Mouse (Mus musculus) cerebellum, adult 18-20 months (tissue): Measurements from ENCODE around the gene Cfap99.

ENCODE experiments used
- DNase-seq, 2 experiments: peaks; one replicate each; pipeline ENCODE4 v3.0.0; 2021

Cfap99 gene

GRCm38 (mm10) chr5:34278058-34278457 lies 10.3 kb upstream of the Cfap99 start:
- DNase-seq: no peak

- DNase-seq: peak in 1 of 2 experiments; percentile 33
These were observed 9.2 kb upstream of the Cfap99 start for GRCm38 (mm10) chr5:34279214-34279613.

GRCm38 (mm10) chr5:34280976-34281375 lies 7.4 kb upstream of the Cfap99 start:
- DNase-seq: no peak

GRCm38 (mm10) chr5:34283355-34283754 lies 5.0 kb upstream of the Cfap99 start:
- DNase-seq: peak in 1 of 2 experiments; percentile 36

- peak; percentile 48 to 66 for DNase-seq
These were observed 4.1 kb upstream of the Cfap99 start for GRCm38 (mm10) chr5:34284156-34284750.

GRCm38 (mm10) chr5:34285285-34285684 lies 3.1 kb upstream of the Cfap99 start:
- no peak for DNase-seq

GRCm38 (mm10) chr5:34286516-34286915 lies 1.9 kb upstream of the Cfap99 start:
- DNase-seq: peak; percentile 55 to 57

GRCm38 (mm10) chr5:34287001-34287837 lies 1.2 kb upstream of the Cfap99 start:
- DNase-seq: peak; percentile 64 to 79

- peak in 1 of 2 experiments; percentile 48 for DNase-seq
These were observed 608 bp upstream of the Cfap99 start for GRCm38 (mm10) chr5:34287838-34288145.

GRCm38 (mm10) chr5:34289286-34289685 lies 886 bp downstream of the Cfap99 start:
- DNase-seq: peak in 1 of 2 experiments; percentile 30

- DNase-seq: no peak
These were observed 5.0 kb downstream of the Cfap99 start for GRCm38 (mm10) chr5:34293363-34293762.

- DNase-seq: no peak
These were observed 6.3 kb downstream of the Cfap99 start for GRCm38 (mm10) chr5:34294696-34295095.

- DNase-seq: no peak
These were observed 6.7 kb downstream of the Cfap99 start for GRCm38 (mm10) chr5:34295141-34295540.

- DNase-seq: no peak
These were observed 9.7 kb downstream of the Cfap99 start for GRCm38 (mm10) chr5:34298061-34298460.

GRCm38 (mm10) chr5:34298937-34299535 lies 10.6 kb downstream of the Cfap99 start:
- peak; percentile 30 to 52 for DNase-seq

GRCm38 (mm10) chr5:34302377-34302776 lies 14.0 kb downstream of the Cfap99 start:
- no peak for DNase-seq

- DNase-seq: no peak
These were observed 20.6 kb downstream of the Cfap99 start for GRCm38 (mm10) chr5:34309016-34309415.

- DNase-seq: no peak
These were observed 31.2 kb downstream of the Cfap99 start for GRCm38 (mm10) chr5:34319491-34320034.

- no peak for DNase-seq
These were observed 32.8 kb downstream of the Cfap99 start for GRCm38 (mm10) chr5:34321236-34321635.

GRCm38 (mm10) chr5:34325286-34325685 lies 36.9 kb downstream of the Cfap99 start:
- no peak for DNase-seq

- peak in 1 of 2 experiments; percentile 12 for DNase-seq
These were observed 37.9 kb downstream of the Cfap99 start for GRCm38 (mm10) chr5:34326249-34326691.

- DNase-seq: peak; percentile 51 to 57
These were observed 38.6 kb downstream of the Cfap99 start for GRCm38 (mm10) chr5:34326875-34327576.

GRCm38 (mm10) chr5:34330136-34330535 lies 41.7 kb downstream of the Cfap99 start:
- no peak for DNase-seq
